Mouse (Mus musculus) lung, postnatal 14 days (tissue): ENCODE measurements around the gene Smg6.
"Not testable (repeated sequence)": the region's sequence is repeated elsewhere in the genome, so short reads cannot be mapped to it uniquely, and the experiment has no call there.

Experiments used
- DNase-seq: peaks from one replicate; pipeline ENCODE4 v3.0.0; 2021

Gene Smg6

GRCm38 (mm10) chr11:75000869-75001653 lies 75.4 kb downstream of the Smg6 start:
- no peak for DNase-seq

- no peak for DNase-seq
Observed at GRCm38 (mm10) chr11:75008270-75008669, 82.6 kb downstream of the Smg6 start.

GRCm38 (mm10) chr11:75009537-75009936 lies 83.9 kb downstream of the Smg6 start:
- not testable (repeated sequence) for DNase-seq

DNA sequence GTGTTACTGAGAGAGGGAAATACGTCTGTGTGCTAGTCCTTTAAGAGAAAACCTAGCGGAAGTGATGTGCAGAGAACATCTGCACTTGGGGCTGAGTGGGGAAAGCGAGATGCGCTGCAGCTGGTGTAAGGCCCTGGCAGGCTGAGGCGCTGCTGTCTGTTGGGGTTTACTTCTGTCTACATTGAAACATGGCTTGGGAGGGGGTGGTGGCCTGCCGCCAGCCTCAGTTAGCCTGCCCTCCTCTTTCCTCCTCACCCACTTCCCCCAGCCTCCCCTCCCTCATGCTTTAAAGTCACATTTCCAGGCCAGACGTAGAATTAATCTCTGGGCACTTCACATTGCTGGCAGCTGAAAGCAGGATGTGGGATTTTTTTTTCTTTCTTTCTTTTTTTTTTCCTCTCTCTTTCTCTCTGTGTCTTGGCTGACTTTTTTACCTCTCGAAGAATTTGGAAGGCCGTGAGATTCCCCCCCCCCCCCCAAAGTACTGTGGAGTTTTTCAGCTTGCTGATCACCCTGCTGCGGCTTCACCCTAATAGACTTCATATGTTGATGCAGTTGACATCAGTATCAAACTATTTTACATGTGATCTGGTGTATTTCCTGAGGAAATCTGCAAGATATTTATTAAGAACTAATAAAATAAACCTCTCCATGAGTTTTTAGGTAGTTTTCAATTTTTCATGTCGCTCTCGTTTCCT lies 87.5 kb downstream of the Smg6 start:
- DNase-seq: peak; percentile 74

DNA sequence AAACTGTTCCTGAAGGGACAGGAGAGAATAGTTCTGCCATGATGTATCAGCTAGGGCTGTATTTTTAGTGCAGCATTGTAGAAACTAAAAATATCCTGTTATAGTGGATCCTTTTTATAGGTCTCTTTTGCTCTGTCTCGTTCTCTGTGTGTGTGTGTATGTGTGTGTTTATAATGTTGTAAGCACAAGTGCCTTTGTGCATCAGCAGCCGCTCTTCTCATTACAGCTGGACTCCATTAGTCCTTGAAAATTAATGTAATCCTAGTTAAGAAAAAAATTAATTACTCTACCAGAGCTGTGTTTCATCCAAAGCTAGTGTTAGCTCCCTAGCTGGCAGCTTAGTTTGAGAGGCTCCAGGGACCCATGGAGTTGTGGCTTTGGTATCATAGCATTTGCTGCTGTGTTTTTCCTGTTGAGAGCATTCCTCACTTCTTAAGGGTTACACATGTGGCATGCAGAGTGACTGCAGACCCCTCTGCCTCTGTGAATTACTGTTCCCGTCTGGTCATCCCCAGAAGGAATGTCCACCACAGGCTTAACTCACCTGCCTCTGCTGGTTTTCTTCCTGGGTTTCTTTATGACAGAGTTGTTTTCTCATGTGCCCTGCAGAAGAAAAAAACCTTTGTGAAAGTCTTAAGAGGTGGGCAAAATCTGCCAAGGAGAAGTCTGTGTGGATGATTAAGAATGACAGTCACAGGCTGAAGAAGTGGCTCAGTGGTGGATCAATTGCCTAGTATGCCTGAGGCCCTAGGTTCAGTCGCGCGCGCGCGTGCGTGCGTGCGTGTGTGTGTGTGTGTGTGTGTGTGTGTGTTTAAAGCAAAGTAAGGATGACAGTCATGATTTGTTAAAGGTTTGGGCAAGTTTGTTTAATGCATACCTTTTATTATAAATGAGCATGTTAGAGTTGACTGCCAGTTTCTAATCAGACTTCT lies 88.4 kb downstream of the Smg6 start:
- DNase-seq: no peak

- no peak for DNase-seq
Observed at GRCm38 (mm10) chr11:75014816-75015215, 89.2 kb downstream of the Smg6 start.

DNA sequence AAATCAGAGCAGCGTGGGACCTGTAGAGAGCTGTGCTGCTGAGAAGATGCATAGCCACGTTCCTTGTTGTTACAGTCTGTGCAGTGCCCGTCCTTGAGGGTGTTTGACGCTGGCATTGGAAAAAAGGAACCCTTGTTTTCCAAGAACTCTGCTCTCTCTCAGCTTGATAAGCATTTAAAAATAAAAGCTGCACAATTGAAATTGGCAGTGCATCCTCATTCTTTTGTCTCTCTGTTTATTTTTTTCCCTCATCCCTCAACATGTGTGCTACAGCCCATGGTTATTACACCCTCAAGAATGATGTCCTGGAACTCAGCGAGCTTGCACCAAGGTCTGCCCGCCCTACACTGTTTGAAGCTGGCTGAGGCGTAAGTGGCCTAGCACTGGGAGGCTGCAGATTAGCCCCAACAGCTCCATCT lies 89.8 kb downstream of the Smg6 start:
- DNase-seq: peak; percentile 39

- no peak for DNase-seq
Observed at GRCm38 (mm10) chr11:75016309-75016860, 90.8 kb downstream of the Smg6 start.

- peak; percentile 44 for DNase-seq
Observed at GRCm38 (mm10) chr11:75017831-75018230, 92.2 kb downstream of the Smg6 start.

GRCm38 (mm10) chr11:75026977-75027376 lies 101.4 kb downstream of the Smg6 start:
- no peak for DNase-seq

DNA sequence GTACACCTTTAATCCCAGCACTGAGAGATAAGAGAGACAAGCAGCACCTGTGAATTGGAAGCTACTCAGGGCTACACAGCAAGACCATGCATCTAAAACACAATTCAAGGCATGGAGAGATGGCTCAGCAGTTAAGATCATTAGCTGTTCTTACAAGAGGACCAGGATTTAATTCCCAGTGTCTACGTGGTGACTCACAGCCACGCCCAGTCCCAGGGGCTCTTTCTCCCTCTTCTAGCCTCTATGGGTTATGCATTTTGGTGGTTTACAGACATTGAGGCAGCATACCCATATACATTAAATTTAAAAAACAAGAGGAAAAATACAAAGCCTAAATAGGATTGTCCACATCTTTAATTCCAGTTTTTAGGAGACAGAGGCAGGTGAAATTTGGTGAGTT lies 102.0 kb downstream of the Smg6 start:
- DNase-seq: no peak

DNA sequence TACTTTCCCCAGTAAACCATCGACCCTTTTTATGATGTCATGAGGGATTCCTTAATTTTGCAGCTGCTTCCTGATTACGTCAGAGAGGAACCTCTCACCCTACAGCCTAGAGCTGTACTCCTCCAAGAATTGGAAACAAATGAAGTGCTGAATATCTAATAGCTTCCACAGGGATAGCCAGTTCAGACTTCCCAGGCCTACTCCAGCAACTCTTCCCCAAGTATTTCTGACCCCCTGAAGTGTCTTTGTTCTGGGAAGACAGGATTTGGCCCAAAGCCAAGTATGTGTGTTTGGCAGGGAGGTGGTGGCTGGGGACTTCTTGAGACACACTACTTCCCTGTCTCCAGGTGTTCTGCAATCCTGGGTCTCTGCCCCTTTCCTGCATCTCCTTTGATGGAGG lies 105.6 kb downstream of the Smg6 start:
- no peak for DNase-seq

- no peak for DNase-seq
Observed at GRCm38 (mm10) chr11:75032946-75033345, 107.3 kb downstream of the Smg6 start.

GRCm38 (mm10) chr11:75033581-75034067 lies 108.0 kb downstream of the Smg6 start:
- DNase-seq: no peak

DNA sequence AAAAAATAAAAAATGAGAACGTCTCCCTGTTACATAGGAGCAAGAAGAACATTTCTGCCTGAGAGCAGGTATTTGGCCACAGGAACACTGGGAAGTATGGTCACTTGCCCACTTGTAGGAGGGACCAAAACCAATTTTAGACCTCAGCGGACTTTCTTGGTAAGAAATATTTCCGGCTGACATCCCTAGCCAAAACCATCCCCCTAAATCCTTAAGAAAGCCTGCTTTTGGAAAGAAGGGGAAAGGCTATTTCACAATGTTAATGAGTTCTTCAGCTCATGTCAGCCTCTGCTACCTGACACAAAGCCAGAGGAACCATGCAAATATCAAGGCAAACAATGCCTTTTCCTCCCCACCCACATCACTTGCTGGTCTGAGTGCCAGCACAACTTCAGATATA lies 108.5 kb downstream of the Smg6 start:
- DNase-seq: no peak

GRCm38 (mm10) chr11:75044333-75044732 lies 118.7 kb downstream of the Smg6 start:
- no peak for DNase-seq

DNA sequence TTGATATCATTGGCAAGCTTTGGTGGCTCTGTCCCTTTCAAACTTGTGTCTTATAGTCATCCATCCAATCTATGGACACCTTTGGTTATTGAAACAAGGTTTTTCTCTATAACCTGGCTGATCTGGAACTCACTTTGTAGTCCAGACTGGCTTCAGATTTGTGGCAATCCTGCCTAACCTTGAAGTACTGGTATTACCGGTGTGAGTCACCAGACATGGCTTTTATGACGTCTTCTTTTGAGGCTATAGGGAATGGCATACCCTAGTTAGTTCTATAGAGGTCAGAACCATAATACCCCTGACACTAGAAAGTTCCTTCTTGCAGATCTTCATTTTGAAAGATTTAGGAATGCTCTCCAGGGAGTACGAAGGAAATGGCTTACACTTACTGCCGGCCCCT lies 120.2 kb downstream of the Smg6 start:
- no peak for DNase-seq

GRCm38 (mm10) chr11:75046638-75047037 lies 121.0 kb downstream of the Smg6 start:
- no peak for DNase-seq

- peak; percentile 93 for DNase-seq
Observed at GRCm38 (mm10) chr11:75047066-75047465, 121.4 kb downstream of the Smg6 start.

DNA sequence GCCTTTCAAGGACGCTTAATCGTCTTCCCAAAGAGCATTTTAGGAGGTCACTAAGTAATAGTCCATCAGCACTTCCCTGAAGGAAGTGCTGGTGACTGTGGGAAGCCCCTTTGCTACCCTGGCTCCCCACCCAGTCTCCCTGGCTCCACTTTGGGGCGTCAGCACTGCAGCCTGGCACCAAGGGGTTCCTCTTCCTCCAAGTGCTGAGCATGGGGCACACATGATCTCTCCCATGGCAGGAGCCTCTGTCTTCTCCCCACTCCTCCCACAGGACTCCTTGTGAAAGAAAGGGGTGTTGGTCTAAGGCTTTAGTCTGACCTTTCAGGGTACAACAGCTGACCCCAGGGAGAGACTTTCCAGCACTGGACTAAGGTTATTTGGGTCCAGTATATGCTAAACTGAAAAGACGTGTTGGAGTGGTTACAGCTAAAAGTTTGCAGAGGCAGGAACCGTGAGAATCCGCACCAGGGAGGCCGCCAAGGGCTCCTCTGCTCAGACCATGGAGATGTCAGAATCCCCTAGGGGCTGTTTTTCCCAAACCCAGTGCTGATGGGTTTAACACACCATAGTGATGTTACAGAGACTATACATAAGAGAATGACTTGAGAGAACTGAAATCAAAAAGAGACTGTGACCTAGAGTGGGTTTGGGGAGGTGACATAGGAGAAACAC lies 122.2 kb downstream of the Smg6 start:
- no peak for DNase-seq

GRCm38 (mm10) chr11:75049146-75049545 lies 123.5 kb downstream of the Smg6 start:
- DNase-seq: no peak

- no peak for DNase-seq
Observed at GRCm38 (mm10) chr11:75049807-75050206, 124.2 kb downstream of the Smg6 start.
